9 mouse cellular contexts compared by ENCODE assay signal in the genomic region with DNA sequence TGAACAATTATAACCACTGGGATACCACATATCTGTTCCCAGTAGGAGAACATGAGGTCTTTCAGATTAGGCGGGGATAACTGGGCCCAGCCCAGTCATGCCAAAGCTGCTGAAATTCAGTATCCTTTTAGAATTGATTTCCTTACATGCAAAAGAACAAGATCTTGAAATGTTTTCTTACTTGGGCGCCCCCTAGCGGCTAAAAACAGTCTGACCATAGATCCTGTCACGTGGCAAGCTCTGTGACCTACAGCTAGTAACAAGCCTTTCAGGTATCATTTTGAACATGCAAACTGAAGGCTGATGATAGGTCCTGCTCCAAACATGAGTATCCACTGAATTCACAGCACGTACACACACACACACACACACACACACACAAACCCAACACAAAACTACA. TPM values are rescaled to one million over a fixed set of nuclear protein-coding genes. Genes with fewer than 3 reads are reported as not detected.
DNase-seq lines count a peak whose midpoint lies in the region; ATAC-seq and TF ChIP-seq lines count a peak whose summit lies in the region.
"Had no signal": no experiment of that assay in that cellular context is flagged by ENCODE, and none has a peak within 500 bp of the region (broad histone marks: within the 10 kb centered on the region; RNA-seq: fewer than 3 reads in every experiment).

No protein-coding gene starts in this region.

- H3K36me3 ChIP-seq in spleen, adult 2 months (ENCODE audit: control insufficient read depth, insufficient read depth, low read length) = no peaks in the 10 kb centered on the region
- H3K36me3 ChIP-seq: hindbrain, embryonic 15.5 days had no signal

- peaks cover 4% of the 10 kb centered on the region for H3K4me1 ChIP-seq in spleen, adult 2 months (ENCODE audit: control insufficient read depth, insufficient read depth, insufficient read length)

- no peak for TF ChIP-seq POLR2A in spleen, adult 2 months (IDR thresholded peaks at IDR 0.05; ENCODE audit: low read depth, low read length)

- WGBS in spleen, adult 2 months = 15% methylated on average over 5 of the region's 5 CpGs

- H3K4me3 ChIP-seq in spleen, adult 2 months (ENCODE audit: extremely low read depth, insufficient read depth, insufficient read length) = no peak overlapping the region
- H3K4me3 ChIP-seq: hindbrain, embryonic 15.5 days had no signal

- no peak overlapping the region for H3K27ac ChIP-seq in spleen, adult 2 months (ENCODE audit: insufficient read depth, low read length)
- H3K27ac ChIP-seq: hindbrain, embryonic 15.5 days had no signal

- peak; percentile 7; the same call in 1 of the 2 replicates for TF ChIP-seq CTCF in spleen, adult 2 months (IDR thresholded peaks at IDR 0.05; ENCODE audit: extremely low read depth, insufficient read depth, insufficient read length, insufficient replicate concordance)

- DNase-seq in A20 (ENCODE audit: low read depth, low spot score) = peak; percentile 83
- peak; percentile 80 to 88 for DNase-seq in CD8-positive naive resting alpha-beta T cell, adult 2 months (ENCODE audit: low read depth in 2 of 2, low spot score in 2 of 2)
- DNase-seq in c-Kit-positive CD71-positive TER-119-negative erythroid progenitor cells, embryonic 14.5 days (ENCODE audit: low read depth) = peak; percentile 75
- DNase-seq in gastrocnemius, adult 18-20 months (ENCODE audit: low spot score) = peak; percentile 76
- peak; percentile 48 to 87 for DNase-seq in layer of hippocampus, adult 18-20 months (ENCODE audit: low spot score in 2 of 2)
- peak; percentile 83 for DNase-seq in lung, postnatal 10 days
- DNase-seq in spleen, adult 2 months (ENCODE audit: low read depth in 1 of 2, low spot score in 2 of 2) = peak; percentile 66 to 73

- H3K27me3 ChIP-seq in spleen, adult 2 months (ENCODE audit: control insufficient read depth, insufficient read depth, low read length) = no peaks in the 10 kb centered on the region
- H3K27me3 ChIP-seq: hindbrain, embryonic 15.5 days had no signal

- no peak for ATAC-seq in activated CD4-positive, CD25-positive, alpha-beta regulatory T cell, adult 4 months

RNA-seq across cellular contexts. Expression of gene Syp, which starts 7.1 kb away (rescaled TPM):
- total RNA-seq in gastrocnemius, adult 18-20 months (2021) = 1 to 10 TPM; 1.4 to 1.5 TPM
- total RNA-seq in layer of hippocampus, adult 18-20 months (2021) = 1,000 to 10,000 TPM; 1,783 to 1,871 TPM
- polyA plus RNA-seq in spleen, adult 2 months (2012; rRNA removed) = 2.4 and 3.2 TPM in 2 replicates
- 1 to 10 TPM; 5.8 to 7.5 TPM for polyA plus RNA-seq in activated CD4-positive, CD25-positive, alpha-beta regulatory T cell, adult 4 months (2017; shearing (Covaris generic))

RNA-seq across cellular contexts. Expression of gene Prickle3, which starts 11.7 kb away (rescaled TPM):
- 10 to 100 TPM; 10.8 to 26.5 TPM for total RNA-seq in gastrocnemius, adult 18-20 months (2021)
- 1 to 10 TPM; 1.5 TPM for total RNA-seq in layer of hippocampus, adult 18-20 months (2021)
- 27.1 and 30.6 TPM in 2 replicates for polyA plus RNA-seq in spleen, adult 2 months (2012; rRNA removed)
- 1 to 10 TPM; 6.3 TPM for polyA plus RNA-seq in activated CD4-positive, CD25-positive, alpha-beta regulatory T cell, adult 4 months (2017; shearing (Covaris generic))

RNA-seq across cellular contexts. Expression of gene Plp2, which starts 25.8 kb away (rescaled TPM):
- 10 to 100 TPM; 30.3 to 35.0 TPM for total RNA-seq in gastrocnemius, adult 18-20 months (2021)
- 1 to 10 TPM; 3.9 to 5.1 TPM for total RNA-seq in layer of hippocampus, adult 18-20 months (2021)
- polyA plus RNA-seq in spleen, adult 2 months (2012; rRNA removed) = 88.2 and 90.0 TPM in 2 replicates
- polyA plus RNA-seq in activated CD4-positive, CD25-positive, alpha-beta regulatory T cell, adult 4 months (2017; shearing (Covaris generic)) = 100 to 1,000 TPM; 196 to 200 TPM

RNA-seq across cellular contexts. Expression of gene Magix, which starts 35.7 kb away (rescaled TPM):
- 10 to 100 TPM; 30.6 to 33.7 TPM for total RNA-seq in gastrocnemius, adult 18-20 months (2021)
- under 1 TPM in 1 of 2 experiments, not detected in 1; 0.41 TPM for total RNA-seq in layer of hippocampus, adult 18-20 months (2021)
- 0.29 and 0.52 TPM in 2 replicates for polyA plus RNA-seq in spleen, adult 2 months (2012; rRNA removed)
- not detected for polyA plus RNA-seq in activated CD4-positive, CD25-positive, alpha-beta regulatory T cell, adult 4 months (2017; shearing (Covaris generic))

RNA-seq across cellular contexts. Expression of gene Cacna1f, which starts 38.5 kb away (rescaled TPM):
- not detected for total RNA-seq in gastrocnemius, adult 18-20 months (2021)
- not detected for total RNA-seq in layer of hippocampus, adult 18-20 months (2021)
- 0.07 and 0.09 TPM in 2 replicates for polyA plus RNA-seq in spleen, adult 2 months (2012; rRNA removed)
- polyA plus RNA-seq in activated CD4-positive, CD25-positive, alpha-beta regulatory T cell, adult 4 months (2017; shearing (Covaris generic)) = not detected

Comparison
In these comparisons a context has a peak if more than half of its experiments do, and no peak if none do; other contexts are left out.
1. RNA of gene Syp, which starts 7.1 kb away (total RNA-seq): 1,783 to 1,871 TPM in layer of hippocampus, adult 18-20 months; 1.4 to 1.5 TPM in gastrocnemius, adult 18-20 months; every median in the first group is over 100 times any median in the second.
2. RNA of gene Prickle3, which starts 11.7 kb away (total RNA-seq): 10.8 to 26.5 TPM in gastrocnemius, adult 18-20 months; 1.5 TPM in layer of hippocampus, adult 18-20 months; every median in the first group is over 4 times any median in the second.
3. RNA of gene Plp2, which starts 25.8 kb away (total RNA-seq): 30.3 to 35.0 TPM in gastrocnemius, adult 18-20 months; 3.9 to 5.1 TPM in layer of hippocampus, adult 18-20 months; every median in the first group is over 4 times any median in the second.
4. Peak in every context shown above with its lines, with median percentiles within 50 percentile points of each other: DNase-seq.